In genomic region chr16:30938664-30939063, GRCm38 (mm10) we compare ENCODE assay signal across 16 mouse cellular contexts.
"Had no signal": no experiment of that assay in that cellular context is flagged by ENCODE, and none has a peak within 500 bp of the region (broad histone marks: within the 10 kb centered on the region; RNA-seq: fewer than 3 reads in every experiment).

No protein-coding gene starts in this region.

- H3K36me3 ChIP-seq: kidney, embryonic 15.5 days; limb, embryonic 12.5 days; liver, embryonic 13.5 days; lung, embryonic 15.5 days; midbrain, embryonic 10.5 days; neural tube, embryonic 12.5 days had no signal

- H3K4me3 ChIP-seq: kidney, embryonic 15.5 days; limb, embryonic 12.5 days; liver, embryonic 13.5 days; lung, embryonic 15.5 days; midbrain, embryonic 10.5 days; neural tube, embryonic 12.5 days had no signal

- H3K9ac ChIP-seq: kidney, embryonic 15.5 days; limb, embryonic 12.5 days; liver, embryonic 13.5 days; liver, postnatal 0 days; lung, embryonic 15.5 days; neural tube, embryonic 12.5 days had no signal

- DNase-seq: kidney, postnatal 14 days; layer of hippocampus, postnatal 36 days; liver; liver, embryonic 13.5 days; liver, postnatal 0 days; lung, postnatal 14 days; midbrain, embryonic 14.5 days; right cerebral cortex, postnatal 4 days; spleen, adult 18-20 months; thymus, adult 18-20 months; thymus, postnatal 25 days had no signal

- H3K4me2 ChIP-seq: kidney, embryonic 15.5 days; limb, embryonic 12.5 days; liver, embryonic 13.5 days; lung, embryonic 15.5 days; neural tube, embryonic 12.5 days had no signal

- ATAC-seq: liver, postnatal 0 days had no signal

- H3K27me3 ChIP-seq: kidney, embryonic 15.5 days; limb, embryonic 12.5 days; liver, embryonic 13.5 days; lung, embryonic 15.5 days; neural tube, embryonic 12.5 days had no signal

- H3K9me3 ChIP-seq: kidney, embryonic 15.5 days; limb, embryonic 12.5 days; liver, embryonic 13.5 days; lung, embryonic 15.5 days; midbrain, embryonic 10.5 days; neural tube, embryonic 12.5 days had no signal

- H3K27ac ChIP-seq: kidney, embryonic 15.5 days; limb, embryonic 12.5 days; liver, embryonic 13.5 days; neural tube, embryonic 12.5 days had no signal
